Mouse (Mus musculus): ENCODE measurements around the gene Gtf2ird1.
"Not testable (repeated sequence)": the region's sequence is repeated elsewhere in the genome, so short reads cannot be mapped to it uniquely, and the experiment has no call there.

Gene Gtf2ird1

DNA sequence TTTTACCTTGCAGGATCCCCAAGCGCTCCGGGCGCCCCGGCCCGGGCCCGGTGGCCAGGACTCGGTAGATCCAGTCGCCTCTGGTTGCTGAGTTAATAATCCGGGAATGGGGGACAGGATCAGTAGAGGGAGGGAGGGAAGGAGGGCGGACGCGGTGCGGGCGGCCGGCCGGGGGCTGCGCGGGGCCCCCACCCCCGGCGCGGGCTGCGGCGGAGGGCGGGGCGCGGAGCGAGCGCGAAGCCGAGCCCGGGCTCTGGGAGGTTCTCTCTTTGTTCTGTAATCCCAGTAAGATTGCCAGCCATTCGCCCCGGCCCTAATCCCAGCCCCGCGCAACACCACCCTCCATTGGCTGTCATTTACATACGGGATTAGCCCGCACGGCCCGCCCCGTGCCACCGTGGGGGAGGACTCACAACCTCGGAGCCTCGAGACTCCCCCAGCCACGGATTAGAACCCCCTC lies at the start of gene Gtf2ird1:
Gene Gtf2ird1 (minus strand): TSS at position 214 of the 460 bp plus-strand sequence.
- DNase-seq (ENCODE audit: inconsistent age in 2 of 2, low spot score in 1 of 2), result peak; percentile 77 to 91

DNA sequence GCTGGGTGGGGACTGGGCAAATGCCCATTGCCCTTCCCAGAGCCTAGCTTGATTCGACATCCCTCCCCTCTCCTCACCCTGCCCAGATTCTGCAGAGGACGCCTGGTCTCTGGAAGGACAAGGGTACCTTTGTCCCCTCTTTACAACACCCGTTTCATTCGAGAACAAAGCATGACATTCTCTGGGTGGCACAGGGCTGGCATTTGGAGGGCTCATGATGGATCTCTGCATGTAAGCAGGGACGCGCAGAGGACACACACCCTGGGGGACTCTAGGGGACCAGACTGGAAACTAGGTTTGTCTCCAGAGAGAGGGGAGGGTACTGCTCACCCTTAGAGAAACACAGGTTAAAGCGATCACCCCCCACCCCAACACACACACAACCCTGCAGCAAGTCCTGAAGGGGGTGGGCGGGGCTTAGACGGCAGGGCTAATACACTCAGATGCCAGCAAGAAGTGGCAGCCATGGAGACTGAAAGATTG lies 49.3 kb upstream of the Gtf2ird1 start:
- no peak for DNase-seq (ENCODE audit: inconsistent age in 2 of 2, low spot score in 1 of 2)

GRCm38 (mm10) chr5:134502591-134502990 lies 46.1 kb upstream of the Gtf2ird1 start:
- no peak for DNase-seq (ENCODE audit: inconsistent age in 2 of 2, low spot score in 1 of 2)

- DNase-seq (ENCODE audit: inconsistent age in 2 of 2, low spot score in 1 of 2), result no peak
Measured at GRCm38 (mm10) chr5:134501453-134501852, 44.9 kb upstream of the Gtf2ird1 start.

DNA sequence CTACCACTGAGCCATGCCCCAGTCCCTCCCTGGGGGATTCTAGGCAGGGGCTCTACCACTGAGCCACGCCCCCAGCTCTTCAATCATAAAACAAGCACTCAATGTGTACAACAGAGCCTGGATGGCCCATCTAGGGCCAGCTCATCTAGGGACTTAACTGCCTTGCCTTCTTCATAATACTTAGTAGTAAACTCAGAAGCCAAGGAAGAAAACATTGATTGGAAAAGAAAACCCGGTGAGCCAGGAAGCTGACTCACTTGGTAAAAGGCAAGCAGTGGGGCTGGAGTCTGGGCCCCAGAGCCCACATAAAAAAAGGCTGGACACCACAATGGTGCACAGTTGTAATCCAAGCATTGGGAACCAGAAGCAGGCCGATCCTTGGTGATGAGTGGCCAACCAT lies 44.2 kb upstream of the Gtf2ird1 start:
- DNase-seq (ENCODE audit: inconsistent age in 2 of 2, low spot score in 1 of 2), result no peak

DNA sequence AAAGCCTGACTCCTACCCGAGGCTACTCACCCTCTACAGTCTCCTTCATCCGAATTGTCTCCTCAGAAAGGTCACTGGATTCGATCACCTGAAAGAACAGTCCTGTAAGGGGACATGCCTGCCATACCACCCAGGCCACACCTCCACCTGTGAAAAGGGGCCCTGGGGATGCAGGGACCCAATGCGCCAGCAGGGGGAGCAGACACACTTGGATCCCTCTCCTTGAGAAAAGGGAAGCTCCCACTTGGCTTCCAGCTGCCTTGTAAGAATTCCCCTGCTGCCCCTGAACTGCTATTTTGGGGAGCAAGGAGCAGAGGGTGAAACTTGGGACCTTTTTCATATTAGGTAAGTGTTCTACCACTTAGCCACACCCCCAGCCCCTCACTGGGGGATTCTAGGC lies 43.5 kb upstream of the Gtf2ird1 start:
- peak; percentile 49 to 85 for DNase-seq (ENCODE audit: inconsistent age in 2 of 2, low spot score in 1 of 2)

GRCm38 (mm10) chr5:134497026-134497425 lies 40.5 kb upstream of the Gtf2ird1 start:
- DNase-seq (ENCODE audit: inconsistent age in 2 of 2, low spot score in 1 of 2), result no peak

- DNase-seq (ENCODE audit: inconsistent age in 2 of 2, low spot score in 1 of 2), result no peak
Measured at GRCm38 (mm10) chr5:134495796-134496195, 39.3 kb upstream of the Gtf2ird1 start.

GRCm38 (mm10) chr5:134494142-134494541 lies 37.6 kb upstream of the Gtf2ird1 start:
- DNase-seq (ENCODE audit: inconsistent age in 2 of 2, low spot score in 1 of 2), result peak; percentile 84 to 95

DNA sequence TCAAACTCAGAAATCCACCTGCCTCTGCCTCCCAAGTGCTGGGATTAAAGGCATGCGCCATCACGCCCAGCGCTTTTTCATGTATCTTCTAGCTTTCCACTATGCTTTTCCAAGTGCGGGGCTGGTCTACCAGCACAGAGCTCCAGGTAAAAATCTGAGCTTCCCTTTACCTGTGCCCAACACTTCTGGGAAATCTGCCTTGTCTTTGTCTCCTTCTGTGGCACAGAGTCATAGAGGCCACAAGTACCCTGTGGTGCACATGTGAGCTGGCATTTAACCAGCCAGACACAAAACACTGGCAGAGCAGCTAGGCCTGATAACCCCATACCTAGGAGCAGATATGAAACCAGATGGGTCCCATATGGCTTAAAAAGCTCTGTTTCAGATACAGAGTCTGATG lies 36.4 kb upstream of the Gtf2ird1 start:
- no peak for DNase-seq (ENCODE audit: inconsistent age in 2 of 2, low spot score in 1 of 2)

GRCm38 (mm10) chr5:134491712-134492417 lies 35.3 kb upstream of the Gtf2ird1 start:
- peak; percentile 77 to 92 for DNase-seq (ENCODE audit: inconsistent age in 2 of 2, low spot score in 1 of 2)

DNA sequence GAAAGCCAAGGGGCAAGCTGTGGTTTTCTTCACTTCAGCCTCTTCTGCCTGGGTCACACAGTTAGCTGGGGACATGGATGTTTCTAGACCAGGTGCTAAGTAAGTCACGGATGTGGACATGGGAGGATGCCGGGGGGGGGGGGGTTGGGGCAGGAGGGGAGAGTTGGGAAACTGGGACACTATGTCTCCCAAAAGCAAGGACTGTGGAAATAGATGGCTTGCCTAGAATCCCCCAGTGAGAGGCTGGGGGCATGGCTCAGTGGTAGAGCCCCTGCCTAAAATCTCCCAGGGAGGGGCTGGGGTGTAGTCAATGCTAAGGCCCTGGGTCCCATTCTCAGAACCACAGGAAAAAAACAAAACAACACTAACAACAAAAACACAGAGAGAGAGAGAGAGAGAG lies 34.7 kb upstream of the Gtf2ird1 start:
- DNase-seq (ENCODE audit: inconsistent age in 2 of 2, low spot score in 1 of 2), result no peak

- DNase-seq (ENCODE audit: inconsistent age in 2 of 2, low spot score in 1 of 2), result peak in 1 of 2 experiments; percentile 51
Measured at GRCm38 (mm10) chr5:134490465-134490864, 33.9 kb upstream of the Gtf2ird1 start.

GRCm38 (mm10) chr5:134489583-134489982 lies 33.1 kb upstream of the Gtf2ird1 start:
- DNase-seq (ENCODE audit: inconsistent age in 2 of 2, low spot score in 1 of 2), result peak in 1 of 2 experiments; percentile 53

DNA sequence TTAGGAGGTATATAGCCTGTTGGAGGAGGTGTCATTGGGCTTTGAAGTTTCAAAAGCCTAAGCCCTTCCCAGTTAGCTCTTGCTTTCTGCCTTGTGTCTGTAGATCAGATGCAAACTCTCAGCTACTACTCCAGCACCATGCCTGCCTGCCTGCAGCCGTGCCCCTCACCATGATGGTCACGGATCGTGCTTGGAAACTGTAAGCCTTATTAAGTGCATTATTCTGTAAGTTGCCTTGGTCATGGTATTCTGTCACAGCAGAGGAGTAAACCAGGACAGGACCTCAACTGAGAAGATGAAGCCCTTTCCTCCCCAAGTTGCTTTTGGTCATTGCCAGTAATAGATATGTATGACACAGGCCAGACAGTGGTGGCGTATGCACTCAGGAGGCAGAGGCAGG lies 32.1 kb upstream of the Gtf2ird1 start:
- no peak for DNase-seq (ENCODE audit: inconsistent age in 2 of 2, low spot score in 1 of 2)

DNA sequence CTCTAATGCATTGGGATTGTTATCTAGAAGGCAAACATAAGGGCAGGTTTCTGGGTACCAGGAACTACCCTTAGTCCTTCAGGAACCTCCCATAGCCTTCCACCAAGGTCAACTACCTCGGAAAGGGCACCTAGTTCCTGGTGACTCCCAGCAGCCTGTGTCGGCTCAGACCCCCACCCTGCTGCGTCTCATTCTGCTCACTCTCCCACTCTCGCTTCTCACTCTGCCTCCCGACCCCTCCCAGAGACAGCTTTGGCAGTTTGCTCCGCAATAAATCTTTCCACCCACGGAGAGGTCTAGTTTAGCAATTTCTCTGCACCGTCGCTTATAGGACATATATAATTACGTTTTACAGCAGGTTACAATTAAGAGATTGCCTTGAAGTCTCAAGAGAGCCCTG lies 31.5 kb upstream of the Gtf2ird1 start:
- no peak for DNase-seq (ENCODE audit: inconsistent age in 2 of 2, low spot score in 1 of 2)

DNA sequence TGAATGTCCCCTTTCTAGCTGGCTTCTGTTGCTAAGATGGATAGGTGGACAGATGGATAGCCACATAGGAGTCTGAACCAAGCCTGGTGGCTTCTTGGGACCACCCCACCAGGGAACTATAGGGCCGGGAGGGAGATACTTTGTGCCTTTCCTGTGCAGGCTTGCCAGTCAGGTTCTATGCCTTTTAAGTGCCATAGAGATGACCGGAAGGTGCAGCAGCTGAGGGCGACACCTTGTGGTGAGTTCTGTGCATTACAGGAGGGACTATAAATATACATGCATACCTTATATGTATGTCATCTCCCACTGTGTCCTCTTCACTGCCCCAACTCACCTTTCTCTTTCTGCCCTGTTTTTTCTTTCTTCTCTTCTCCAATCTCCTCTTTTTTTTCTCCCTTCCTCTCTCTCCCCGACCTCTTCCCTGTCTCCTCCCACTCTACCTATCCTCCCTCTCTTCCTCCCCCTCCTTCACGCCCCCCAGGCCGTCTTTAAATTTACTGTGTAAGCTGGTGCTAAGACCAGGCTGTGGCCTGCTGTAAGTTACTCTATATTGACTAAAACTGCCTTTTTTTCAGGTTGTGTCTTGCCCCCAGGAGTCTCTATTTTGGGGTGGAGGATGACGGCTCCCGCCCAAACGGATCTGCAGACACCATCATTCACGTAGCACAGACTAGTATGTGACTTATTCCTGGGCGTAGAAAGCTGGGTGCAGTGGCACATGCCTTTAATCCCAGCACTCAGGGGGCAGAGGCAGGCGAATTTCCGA lies 29.6 kb upstream of the Gtf2ird1 start:
- peak; percentile 50 to 83 for DNase-seq (ENCODE audit: inconsistent age in 2 of 2, low spot score in 1 of 2)

DNA sequence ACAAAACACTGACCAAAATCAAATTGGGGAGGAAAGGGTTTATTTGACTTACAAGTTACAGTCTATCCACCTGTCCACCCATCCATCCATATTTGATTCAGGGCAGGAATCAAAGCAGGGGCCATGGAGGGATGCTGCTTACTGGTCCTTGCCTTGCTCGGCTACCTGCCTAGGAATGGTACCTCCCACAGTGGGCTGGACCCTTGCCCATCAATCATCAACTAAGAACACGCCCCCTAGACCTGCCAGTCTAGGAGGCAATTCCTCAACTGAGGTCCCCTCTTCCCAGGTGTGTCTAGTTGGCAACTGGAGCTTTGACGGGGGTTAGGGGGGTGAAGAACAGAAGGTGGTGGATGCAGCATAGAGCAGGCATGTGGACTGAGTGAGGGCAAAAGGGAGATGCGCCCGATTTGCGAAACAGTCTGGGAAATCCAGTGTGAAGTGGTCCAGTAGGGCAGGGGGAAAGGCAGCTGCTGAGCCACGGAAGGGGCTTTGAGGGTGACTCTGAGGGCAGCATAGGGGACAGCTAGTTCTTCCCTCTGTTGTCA lies 28.7 kb upstream of the Gtf2ird1 start:
- DNase-seq (ENCODE audit: inconsistent age in 2 of 2, low spot score in 1 of 2), result no peak

GRCm38 (mm10) chr5:134483291-134483690 lies 26.8 kb upstream of the Gtf2ird1 start:
- DNase-seq (ENCODE audit: inconsistent age in 2 of 2, low spot score in 1 of 2), result no peak

DNA sequence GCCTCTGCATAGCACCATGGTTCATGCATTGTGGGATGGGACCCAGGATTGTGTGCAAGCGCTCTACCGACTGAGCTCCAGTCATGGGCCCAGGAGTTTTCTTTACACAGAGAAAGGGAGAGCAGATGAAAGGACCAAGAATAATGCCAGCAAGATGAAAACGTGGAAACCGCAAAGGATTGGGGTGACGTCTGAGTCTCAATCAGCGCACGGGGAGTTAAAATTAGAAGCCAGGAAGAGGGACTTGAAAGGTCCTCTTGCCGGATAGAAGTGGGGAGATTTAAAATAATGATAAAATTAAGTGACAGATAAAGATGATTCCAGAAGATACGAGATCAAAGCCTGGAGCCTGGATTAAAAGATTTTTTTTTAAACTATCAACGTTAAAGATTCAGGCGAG lies 25.8 kb upstream of the Gtf2ird1 start:
- DNase-seq (ENCODE audit: inconsistent age in 2 of 2, low spot score in 1 of 2), result no peak

DNA sequence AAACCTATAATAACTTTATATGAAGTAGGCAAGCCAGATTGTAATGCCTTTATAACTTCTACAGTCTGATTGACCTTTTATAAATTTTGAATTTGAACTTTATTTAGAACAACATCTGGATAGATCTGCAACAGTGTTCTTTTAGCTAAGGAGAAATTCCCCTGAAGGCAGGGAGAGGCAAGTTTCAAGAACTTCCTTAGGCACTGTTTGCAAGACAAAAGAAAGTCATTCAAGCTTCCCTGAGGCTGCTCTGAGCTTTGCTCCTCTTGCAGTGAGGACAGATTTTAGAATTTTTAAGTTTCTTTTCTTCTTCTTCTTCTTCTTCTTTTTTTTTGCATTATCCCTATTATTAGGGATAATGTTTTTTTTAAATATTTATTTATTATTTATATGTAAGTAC lies 22.4 kb upstream of the Gtf2ird1 start:
- DNase-seq (ENCODE audit: inconsistent age in 2 of 2, low spot score in 1 of 2), result not testable (repeated sequence)

DNA sequence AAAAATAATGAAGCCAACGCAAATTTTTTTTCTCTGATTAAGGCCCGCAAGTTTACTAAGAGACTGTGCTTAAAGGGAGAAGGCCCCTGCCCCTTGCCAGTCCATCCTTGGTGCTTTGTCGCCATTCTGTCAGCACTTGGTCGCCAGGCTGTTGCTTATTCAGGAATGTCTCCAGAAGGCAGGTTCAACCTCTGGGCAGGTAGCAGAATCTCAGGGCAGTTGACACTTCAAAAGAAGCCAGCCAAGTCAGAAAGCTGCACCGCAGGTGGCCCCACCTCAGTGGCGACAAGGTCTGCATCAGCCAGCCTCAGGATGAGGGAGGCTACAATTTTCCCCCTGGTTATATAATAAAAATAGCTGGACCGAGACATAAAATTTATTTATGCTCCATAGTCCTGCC lies 19.2 kb upstream of the Gtf2ird1 start:
- DNase-seq (ENCODE audit: inconsistent age in 2 of 2, low spot score in 1 of 2), result not testable (repeated sequence)
